Mouse (Mus musculus): ENCODE measurements around the gene Arl5c.

- TF ChIP-seq POLR2A (IDR thresholded peaks at IDR 0.05; ENCODE audit: low read depth, low read length) (no peak), CTCF (IDR thresholded peaks at IDR 0.05; ENCODE audit: extremely low read depth, insufficient read depth, insufficient read length, insufficient replicate concordance) (no peak)
Observed at GRCm38 (mm10) chr11:97942420-97943111, 53.4 kb downstream of the Arl5c start.
